In genomic region chr13:6642453-6642852, GRCm38 (mm10) we compare ENCODE assay signal across 11 mouse cellular contexts. TPM values are rescaled to one million over a fixed set of nuclear protein-coding genes. Genes with fewer than 3 reads are reported as not detected.
DNase-seq lines count a peak whose midpoint lies in the region; ATAC-seq and TF ChIP-seq lines count a peak whose summit lies in the region.
"Had no signal": no experiment of that assay in that cellular context is flagged by ENCODE, and none has a peak within 500 bp of the region (broad histone marks: within the 10 kb centered on the region; RNA-seq: fewer than 3 reads in every experiment).

No protein-coding gene starts in this region.

- H3K27me3 ChIP-seq in kidney, embryonic 16.5 days (ENCODE audit: insufficient read depth, low read length) = no peaks in the 10 kb centered on the region
- no peaks in the 10 kb centered on the region for H3K27me3 ChIP-seq in MEL (ENCODE audit: control insufficient read depth in 1 of 2, insufficient read depth in 2 of 2, low read length in 2 of 2)
- no peaks in the 10 kb centered on the region for H3K27me3 ChIP-seq in megakaryocyte, embryonic 14.5 days (replicated peaks)
- H3K27me3 ChIP-seq in hindbrain, embryonic 16.5 days (replicated peaks; ENCODE audit: control insufficient read depth, insufficient read depth, low read length) = no peaks in the 10 kb centered on the region

- peak; percentile 76 to 84 for TF ChIP-seq EP300 in MEL (IDR thresholded peaks at IDR 0.05; ENCODE audit: low read depth in 1 of 2, low read length in 2 of 2)

- TF ChIP-seq POLR2A in MEL (IDR thresholded peaks at IDR 0.05; ENCODE audit: control insufficient read depth in 1 of 2, insufficient read depth in 1 of 2, low read depth in 1 of 2, low read length in 2 of 2, poor library complexity in 1 of 2) = no peak

- peak; percentile 79 for DNase-seq in kidney, adult 11 months
- DNase-seq in MEL (ENCODE audit: low read depth, low spot score) = peak; percentile 84
- DNase-seq in heart, postnatal 10 days = peak; percentile 78 to 79
- no peak for DNase-seq in urinary bladder, adult 2 months (ENCODE audit: low spot score)
- no peak for DNase-seq in urinary bladder, postnatal 14 days (ENCODE audit: low spot score)
- DNase-seq: cerebellum, adult 9-11 months had no signal

- no peak for TF ChIP-seq RAD21 in MEL (IDR thresholded peaks at IDR 0.05; ENCODE audit: low read depth, low read length)

- peaks cover 27% of the 10 kb centered on the region for H3K79me2 ChIP-seq in MEL (ENCODE audit: control insufficient read depth, insufficient read depth, low read length, poor library complexity)

- H3K4me3 ChIP-seq in kidney, embryonic 16.5 days (ENCODE audit: low read length) = no peak overlapping the region
- H3K4me3 ChIP-seq in MEL (ENCODE audit: control insufficient read depth in 1 of 2, insufficient read depth in 1 of 2, low read depth in 2 of 2, low read length in 2 of 2) = no peak overlapping the region
- peak overlapping the region; percentile 59 for H3K4me3 ChIP-seq in megakaryocyte, embryonic 14.5 days (replicated peaks)
- H3K4me3 ChIP-seq in hindbrain, embryonic 16.5 days (ENCODE audit: low read length) = no peak overlapping the region
- H3K4me3 ChIP-seq: limb, embryonic 12.5 days; midbrain, embryonic 12.5 days had no signal

- H3K9me3 ChIP-seq in kidney, embryonic 16.5 days (ENCODE audit: low read length) = no peaks in the 10 kb centered on the region
- no peaks in the 10 kb centered on the region for H3K9me3 ChIP-seq in MEL (replicated peaks; ENCODE audit: insufficient read depth, low read length)
- H3K9me3 ChIP-seq in megakaryocyte, embryonic 14.5 days = no peaks in the 10 kb centered on the region
- H3K9me3 ChIP-seq in hindbrain, embryonic 16.5 days (ENCODE audit: control insufficient read depth, low read length) = no peaks in the 10 kb centered on the region
- H3K9me3 ChIP-seq: limb, embryonic 12.5 days; midbrain, embryonic 12.5 days had no signal

- no peak for ATAC-seq in kidney, embryonic 16.5 days (ENCODE audit: low FRiP score, low TSS enrichment)
- no peak for ATAC-seq in hindbrain, embryonic 16.5 days

- peaks cover 5% of the 10 kb centered on the region; the same call in 1 of the 2 replicates for H3K4me1 ChIP-seq in kidney, embryonic 16.5 days (ENCODE audit: insufficient read depth, low read length)
- H3K4me1 ChIP-seq in MEL (ENCODE audit: control insufficient read depth in 1 of 2, insufficient read depth in 2 of 2, low read length in 2 of 2) = peaks cover 18 to 42% of the 10 kb centered on the region in 2 experiments
- H3K4me1 ChIP-seq in megakaryocyte, embryonic 14.5 days = peaks cover 95% of the 10 kb centered on the region
- H3K4me1 ChIP-seq in hindbrain, embryonic 16.5 days (ENCODE audit: control insufficient read depth, insufficient read depth, low read depth, low read length) = peaks cover 9% of the 10 kb centered on the region
- H3K4me1 ChIP-seq: limb, embryonic 12.5 days had no signal

- no peak overlapping the region for H3K9ac ChIP-seq in kidney, embryonic 16.5 days (replicated peaks; ENCODE audit: low read length)
- no peak overlapping the region for H3K9ac ChIP-seq in MEL (ENCODE audit: control insufficient read depth, low read depth, low read length, poor library complexity, severe bottlenecking)
- H3K9ac ChIP-seq in hindbrain, embryonic 16.5 days (ENCODE audit: low read depth, low read length) = no peak overlapping the region
- H3K9ac ChIP-seq: limb, embryonic 12.5 days; midbrain, embryonic 12.5 days had no signal

- WGBS in kidney, embryonic 16.5 days = 83% methylated on average over 5 of the region's 5 CpGs
- 91% methylated on average over 5 of the region's 5 CpGs for WGBS in hindbrain, embryonic 16.5 days

- no peak overlapping the region for H3K27ac ChIP-seq in kidney, embryonic 16.5 days (ENCODE audit: low read length)
- H3K27ac ChIP-seq in MEL (ENCODE audit: control insufficient read depth, low read depth, low read length) = peak overlapping the region; percentile 72
- H3K27ac ChIP-seq in hindbrain, embryonic 16.5 days (ENCODE audit: low read depth, low read length) = no peak overlapping the region
- H3K27ac ChIP-seq: limb, embryonic 12.5 days; midbrain, embryonic 12.5 days had no signal

- H3K36me3 ChIP-seq in kidney, embryonic 16.5 days (ENCODE audit: insufficient read depth, low read length) = no peaks in the 10 kb centered on the region
- peaks cover 2 to 58% of the 10 kb centered on the region in 2 experiments; a peak in 3 of 4 replicates for H3K36me3 ChIP-seq in MEL (ENCODE audit: control insufficient read depth in 1 of 2, insufficient read depth in 2 of 2, low read length in 2 of 2)
- peaks cover 59% of the 10 kb centered on the region for H3K36me3 ChIP-seq in megakaryocyte, embryonic 14.5 days (replicated peaks; ENCODE audit: low read length)
- H3K36me3 ChIP-seq in hindbrain, embryonic 16.5 days (ENCODE audit: control insufficient read depth, insufficient read depth, low read length) = peaks cover 2% of the 10 kb centered on the region; the same call in 1 of the 2 replicates
- H3K36me3 ChIP-seq: limb, embryonic 12.5 days; midbrain, embryonic 12.5 days had no signal

- H3K4me2 ChIP-seq in kidney, embryonic 16.5 days (replicated peaks; ENCODE audit: low read depth, low read length) = no peak overlapping the region
- no peak overlapping the region for H3K4me2 ChIP-seq in hindbrain, embryonic 16.5 days (ENCODE audit: low read length)
- H3K4me2 ChIP-seq: limb, embryonic 12.5 days; midbrain, embryonic 12.5 days had no signal

- TF ChIP-seq CTCF in MEL (IDR thresholded peaks at IDR 0.05 in 2 of 3, conservative IDR thresholded peaks at IDR 0.05 in 1 of 3; ENCODE audit: control insufficient read depth in 1 of 3, insufficient read depth in 1 of 3, low read depth in 2 of 3, low read length in 3 of 3, poor library complexity in 1 of 3, severe bottlenecking in 1 of 3) = no peak

- intact Hi-C loops in heart, postnatal 10 days (cut with DNase I) = no loop called here

TF ChIP-seq in MEL, 35 proteins besides CTCF, POLR2A, EP300 and RAD21:
- TF ChIP-seq MYB (IDR thresholded peaks at IDR 0.05; ENCODE audit: low read depth, low read length) = no peak
- peak; percentile 27; the same call in 1 of the 2 replicates for TF ChIP-seq CHD2 (IDR thresholded peaks at IDR 0.05; ENCODE audit: low read length)
- TF ChIP-seq SMC3 (IDR thresholded peaks at IDR 0.05; ENCODE audit: low read depth, low read length) = no peak
- TF ChIP-seq BHLHE40 (IDR thresholded peaks at IDR 0.05; ENCODE audit: borderline replicate concordance, low read depth, low read length) = no peak
- no peak for TF ChIP-seq TBP (IDR thresholded peaks at IDR 0.05; ENCODE audit: low read depth, low read length)
- TF ChIP-seq NELFE (IDR thresholded peaks at IDR 0.05; ENCODE audit: low read depth, low read length) = no peak
- TF ChIP-seq TAL1 (IDR thresholded peaks at IDR 0.05; ENCODE audit: low read length) = peak; percentile 93
- 0 out of 2 replicates have a peak, but pooled peaks have one; percentile 17 for TF ChIP-seq HCFC1 (IDR thresholded peaks at IDR 0.05; ENCODE audit: low read depth, low read length)
- peak; percentile 81 for TF ChIP-seq TCF12 (IDR thresholded peaks at IDR 0.05; ENCODE audit: low read depth, low read length)
- TF ChIP-seq USF1 (IDR thresholded peaks at IDR 0.05; ENCODE audit: low read depth, low read length) = peak; percentile 72
- peak; percentile 35; the same call in 1 of the 2 replicates for TF ChIP-seq MAX (IDR thresholded peaks at IDR 0.05; ENCODE audit: low read length)
- TF ChIP-seq MAZ (IDR thresholded peaks at IDR 0.05; ENCODE audit: low read depth, low read length) = no peak
- 0 out of 2 replicates have a peak, but pooled peaks have one; percentile 16 for TF ChIP-seq ELF1 (IDR thresholded peaks at IDR 0.05; ENCODE audit: low read depth, low read length)
- TF ChIP-seq CHD1 (IDR thresholded peaks at IDR 0.05; ENCODE audit: low read depth, low read length) = no peak
- no peak for TF ChIP-seq MAFK (IDR thresholded peaks at IDR 0.05; ENCODE audit: borderline replicate concordance, low read depth, low read length)
- peak; percentile 25; the same call in 1 of the 2 replicates for TF ChIP-seq SIN3A (IDR thresholded peaks at IDR 0.05; ENCODE audit: low read length)
- TF ChIP-seq GATA1 (IDR thresholded peaks at IDR 0.05; ENCODE audit: low read depth, low read length) = peak; percentile 57
- no peak for TF ChIP-seq ZMIZ1 (IDR thresholded peaks at IDR 0.05; ENCODE audit: low read depth, low read length)
- TF ChIP-seq UBTF (IDR thresholded peaks at IDR 0.05; ENCODE audit: borderline replicate concordance, insufficient read depth, low read depth, low read length) = no peak
- TF ChIP-seq RCOR1 (IDR thresholded peaks at IDR 0.05; ENCODE audit: low read depth, low read length) = peak; percentile 65
- TF ChIP-seq ETS1 (IDR thresholded peaks at IDR 0.05; ENCODE audit: low read depth, low read length) = peak; percentile 50; the same call in 1 of the 2 replicates
- TF ChIP-seq ZKSCAN1 (IDR thresholded peaks at IDR 0.05; ENCODE audit: low read depth, low read length) = no peak

RNA-seq across cellular contexts. Expression of gene Pfkp, which starts 6.1 kb away (rescaled TPM):
- 34.4 and 37.8 TPM in 2 replicates for polyA plus RNA-seq in kidney, embryonic 16.5 days (2015; fragmentation: Nextera tagmentation; extraction: Ambion mirVana)
- total RNA-seq in MEL (2012; rRNA removed) = 53.3 and 103 TPM in 2 replicates
- 100 to 1,000 TPM in 1 of 2 experiments, not detected in 1; 175 TPM for polyA plus RNA-seq in MEL (2012; ENCODE audit: insufficient read depth in 1 of 2, insufficient read length in 2 of 2, low read depth in 1 of 2, low replicate concordance in 2 of 2, missing spikeins in 1 of 2)
- 10 to 100 TPM; 67.3 to 78.2 TPM for total RNA-seq in heart, postnatal 10 days (2021)
- 15.2 and 36.9 TPM in 2 replicates for polyA plus RNA-seq in megakaryocyte, embryonic 14.5 days (2012; ENCODE audit: insufficient read depth, low replicate concordance)
- 507 and 556 TPM in 2 replicates for polyA plus RNA-seq in hindbrain, embryonic 16.5 days (2015; fragmentation: Nextera tagmentation; extraction: Ambion mirVana)
- 135 and 192 TPM in 2 replicates for polyA plus RNA-seq in urinary bladder, adult 2 months (2012; rRNA removed)

Comparison
In these comparisons a context has a peak if more than half of its experiments do, and no peak if none do; other contexts are left out.
1. DNase-seq: peak in kidney, adult 11 months (single experiment), MEL (single experiment) and heart, postnatal 10 days (2 of 2); none in urinary bladder, adult 2 months (single experiment) and urinary bladder, postnatal 14 days (single experiment).